Mouse (Mus musculus) liver, embryonic 14.5 days (tissue): ENCODE results near the gene Speer3.
"Not testable (repeated sequence)": the region's sequence is repeated elsewhere in the genome, so short reads cannot be mapped to it uniquely, and the experiment has no call there.

Experiments used
- CTCF ChIP-seq: IDR thresholded peaks from 2 replicates; pipeline ENCODE4 v1.5.1; 2016; ENCODE audit warnings: antibody characterized with exemption, low read depth, control low read depth
- EP300 ChIP-seq: IDR thresholded peaks from 2 replicates; pipeline ENCODE4 v1.6.1; 2016; ENCODE audit warnings: antibody characterized with exemption, low read depth

GRCm38 (mm10) chr5:13810496-13810895 is 19.1 kb downstream of the Speer3 start:
- not testable (repeated sequence) for TF ChIP-seq CTCF, EP300
